Mouse (Mus musculus): ENCODE data around the gene Samd5. TPM values are rescaled to one million over a fixed set of nuclear protein-coding genes. Genes with fewer than 3 reads are reported as not detected.

The Samd5 gene
- polyA plus RNA-seq, 1 experiment from 2014 or later: 8.9 TPM

DNA sequence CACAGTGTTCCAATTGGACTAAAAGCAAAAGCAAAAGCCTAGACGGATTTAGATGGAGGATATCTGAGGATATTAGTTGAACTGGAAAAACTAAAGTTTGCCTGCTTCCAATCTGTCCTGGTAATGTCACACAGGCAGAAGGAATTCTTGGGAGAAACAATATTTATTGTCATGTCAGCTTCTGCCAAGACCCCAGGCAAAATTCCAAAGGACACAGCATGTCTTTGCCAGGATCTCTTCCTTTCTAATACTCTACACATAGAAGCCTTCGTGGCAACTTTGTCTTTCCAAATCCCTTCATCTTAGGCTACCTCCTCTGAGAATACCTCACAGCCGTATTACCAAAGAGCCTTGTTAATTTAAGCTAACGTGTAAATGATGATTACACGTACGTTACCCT lies 4.7 kb downstream of the Samd5 start:
- Histone ChIP-seq H3K4me2 (ENCODE audit: low read depth, low read length) (no peak overlapping the region), H3K4me1 (replicated peaks; ENCODE audit: control insufficient read depth, insufficient read depth, low read length) (peaks cover 2% of the 10 kb centered on the region; the same call in 1 of the 2 replicates), H3K9ac (ENCODE audit: low read length) (no peak overlapping the region), H3K9me3 (ENCODE audit: control insufficient read depth, low read length) (no peaks in the 10 kb centered on the region), H3K4me3 (ENCODE audit: low read length) (no peak overlapping the region), H3K27ac (ENCODE audit: low read length) (no peak overlapping the region), H3K36me3 (ENCODE audit: control insufficient read depth, insufficient read depth, low read length) (no peaks in the 10 kb centered on the region), H3K27me3 (ENCODE audit: control insufficient read depth, insufficient read depth, low read depth, low read length) (no peaks in the 10 kb centered on the region)
- no peak for ATAC-seq (ENCODE audit: low read depth)
- 66% methylated on average over 6 of the region's 6 CpGs for WGBS

DNA sequence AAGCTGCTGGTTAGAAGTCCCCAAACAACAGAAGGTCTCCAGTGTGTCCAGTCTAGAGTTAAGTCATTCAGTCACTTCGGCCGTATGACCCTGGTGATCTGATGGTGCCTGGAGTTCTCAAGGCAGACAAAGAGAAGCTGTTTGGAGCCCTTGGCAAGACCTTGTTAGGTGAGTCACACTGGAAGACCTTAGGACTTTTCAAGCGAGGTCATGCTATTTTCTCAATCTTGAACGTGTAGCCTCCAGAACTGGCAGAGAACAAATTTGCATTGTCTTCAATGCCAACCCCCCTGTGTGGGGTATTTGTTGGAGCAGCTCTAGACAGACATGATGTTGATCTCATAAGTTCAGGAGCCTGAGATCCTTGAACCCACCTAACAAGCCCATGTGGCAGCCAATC lies 6.2 kb downstream of the Samd5 start:
- Histone ChIP-seq H3K4me2 (ENCODE audit: low read depth, low read length) (no peak overlapping the region), H3K9ac (ENCODE audit: low read length) (no peak overlapping the region), H3K27ac (ENCODE audit: low read length) (no peak overlapping the region), H3K36me3 (ENCODE audit: control insufficient read depth, insufficient read depth, low read length) (no peaks in the 10 kb centered on the region), H3K4me3 (ENCODE audit: low read length) (no peak overlapping the region), H3K9me3 (ENCODE audit: control insufficient read depth, low read length) (no peaks in the 10 kb centered on the region), H3K4me1 (replicated peaks; ENCODE audit: control insufficient read depth, insufficient read depth, low read length) (peaks cover 2% of the 10 kb centered on the region; the same call in 1 of the 2 replicates), H3K27me3 (ENCODE audit: control insufficient read depth, insufficient read depth, low read depth, low read length) (no peaks in the 10 kb centered on the region)
- no peak for ATAC-seq (ENCODE audit: low read depth)
- 69% methylated on average over 4 of the region's 4 CpGs for WGBS

GRCm38 (mm10) chr10:9652946-9653345 lies 22.1 kb downstream of the Samd5 start:
- Histone ChIP-seq H3K27me3 (ENCODE audit: control insufficient read depth, insufficient read depth, low read depth, low read length) (no peaks in the 10 kb centered on the region), H3K4me1 (replicated peaks; ENCODE audit: control insufficient read depth, insufficient read depth, low read length) (peaks cover 4% of the 10 kb centered on the region; the same call in 1 of the 2 replicates), H3K27ac (ENCODE audit: low read length) (no peak overlapping the region), H3K9ac (ENCODE audit: low read length) (no peak overlapping the region), H3K4me3 (ENCODE audit: low read length) (no peak overlapping the region), H3K36me3 (ENCODE audit: control insufficient read depth, insufficient read depth, low read length) (no peaks in the 10 kb centered on the region), H3K9me3 (ENCODE audit: control insufficient read depth, low read length) (no peaks in the 10 kb centered on the region), H3K4me2 (ENCODE audit: low read depth, low read length) (no peak overlapping the region)
- no peak for ATAC-seq (ENCODE audit: low read depth)
- WGBS: 87% methylated on average over 5 of the region's 5 CpGs

DNA sequence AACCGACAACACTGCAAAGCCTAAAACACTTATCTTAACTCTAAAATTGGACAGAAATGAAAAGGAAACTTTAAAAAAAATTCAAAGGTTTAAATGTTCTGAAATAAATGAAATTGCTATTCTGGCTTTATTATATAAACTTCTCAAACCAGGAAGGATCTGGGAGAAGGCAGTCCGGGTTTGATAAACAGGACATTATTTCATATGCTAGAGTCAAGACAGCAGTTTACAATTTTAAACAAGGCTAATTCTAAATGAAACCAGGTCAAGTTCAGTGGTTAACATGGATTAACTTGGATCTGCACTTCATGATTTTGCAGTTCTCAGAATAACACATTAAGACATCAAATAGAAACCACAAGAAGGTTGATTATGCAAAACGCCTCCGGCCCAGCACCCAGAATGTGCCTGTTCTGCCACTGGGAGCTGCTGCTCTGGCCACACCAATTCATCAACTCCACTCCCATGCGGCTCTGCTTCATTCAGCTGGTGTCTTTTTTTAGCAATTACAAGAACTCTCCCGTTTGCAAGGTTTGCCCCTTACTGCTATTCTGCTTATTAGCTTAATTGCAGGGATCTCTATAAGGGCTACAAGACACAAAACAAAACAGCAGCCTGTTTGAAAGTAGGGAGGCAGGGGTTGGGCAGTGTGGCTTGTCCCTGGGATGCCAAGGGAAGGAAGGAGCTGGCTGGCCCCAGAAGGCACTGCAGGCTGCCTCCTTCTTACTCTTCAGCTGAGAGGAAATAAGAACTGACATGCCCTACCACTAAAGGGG lies 24.8 kb downstream of the Samd5 start:
- WGBS: 43% methylated on average over 6 of the region's 6 CpGs
- H3K4me3 ChIP-seq (ENCODE audit: low read length): no peak overlapping the region
- no peak overlapping the region for H3K9ac ChIP-seq (ENCODE audit: low read length)
- peaks cover 8% of the 10 kb centered on the region for H3K4me1 ChIP-seq (replicated peaks; ENCODE audit: control insufficient read depth, insufficient read depth, low read length)
- no peaks in the 10 kb centered on the region for H3K9me3 ChIP-seq (ENCODE audit: control insufficient read depth, low read length)
- no peak overlapping the region for H3K4me2 ChIP-seq (ENCODE audit: low read depth, low read length)
- H3K27me3 ChIP-seq (ENCODE audit: control insufficient read depth, insufficient read depth, low read depth, low read length): no peaks in the 10 kb centered on the region
- no peaks in the 10 kb centered on the region for H3K36me3 ChIP-seq (ENCODE audit: control insufficient read depth, insufficient read depth, low read length)
- ATAC-seq (ENCODE audit: low read depth): no peak
- peak overlapping the region; percentile 46; the same call in 1 of the 2 replicates for H3K27ac ChIP-seq (ENCODE audit: low read length)

- H3K27ac ChIP-seq (ENCODE audit: low read length): 0 out of 2 replicates have a peak overlapping the region, but pooled peaks have one; percentile 47
Measured at GRCm38 (mm10) chr10:9648464-9648863, 26.5 kb downstream of the Samd5 start.

GRCm38 (mm10) chr10:9647741-9648140 lies 27.3 kb downstream of the Samd5 start:
- no peak for ATAC-seq (ENCODE audit: low read depth)
- H3K27me3 ChIP-seq (ENCODE audit: control insufficient read depth, insufficient read depth, low read depth, low read length): no peaks in the 10 kb centered on the region
- WGBS: 67% methylated on average over 6 of the region's 6 CpGs

More at GRCm38 (mm10) chr10:9648464-9648863, 26.5 kb downstream of the Samd5 start:
- no peak overlapping the region for H3K4me3 ChIP-seq (ENCODE audit: low read length)
- ATAC-seq (ENCODE audit: low read depth): peak; percentile 77; the same call in 1 of the 2 replicates
- no peaks in the 10 kb centered on the region for H3K27me3 ChIP-seq (ENCODE audit: control insufficient read depth, insufficient read depth, low read depth, low read length)
- no peaks in the 10 kb centered on the region for H3K36me3 ChIP-seq (ENCODE audit: control insufficient read depth, insufficient read depth, low read length)
- WGBS: 31% methylated on average over 2 of the region's 2 CpGs
- no peaks in the 10 kb centered on the region for H3K9me3 ChIP-seq (ENCODE audit: control insufficient read depth, low read length)
- peaks cover 8% of the 10 kb centered on the region for H3K4me1 ChIP-seq (replicated peaks; ENCODE audit: control insufficient read depth, insufficient read depth, low read length)
- H3K4me2 ChIP-seq (ENCODE audit: low read depth, low read length): no peak overlapping the region
- H3K9ac ChIP-seq (ENCODE audit: low read length): no peak overlapping the region

GRCm38 (mm10) chr10:9646391-9646790 lies 28.6 kb downstream of the Samd5 start:
- Histone ChIP-seq H3K4me3 (ENCODE audit: low read length) (no peak overlapping the region), H3K9ac (ENCODE audit: low read length) (no peak overlapping the region), H3K4me1 (replicated peaks; ENCODE audit: control insufficient read depth, insufficient read depth, low read length) (peaks cover 8% of the 10 kb centered on the region), H3K36me3 (ENCODE audit: control insufficient read depth, insufficient read depth, low read length) (no peaks in the 10 kb centered on the region), H3K9me3 (ENCODE audit: control insufficient read depth, low read length) (no peaks in the 10 kb centered on the region), H3K27me3 (ENCODE audit: control insufficient read depth, insufficient read depth, low read depth, low read length) (no peaks in the 10 kb centered on the region), H3K4me2 (ENCODE audit: low read depth, low read length) (no peak overlapping the region), H3K27ac (ENCODE audit: low read length) (no peak overlapping the region)
- 76% methylated on average over 3 of the region's 3 CpGs for WGBS
- no peak for ATAC-seq (ENCODE audit: low read depth)

More at GRCm38 (mm10) chr10:9647741-9648140, 27.3 kb downstream of the Samd5 start:
- no peak overlapping the region for H3K4me2 ChIP-seq (ENCODE audit: low read depth, low read length)
- no peak overlapping the region for H3K4me3 ChIP-seq (ENCODE audit: low read length)
- no peaks in the 10 kb centered on the region for H3K36me3 ChIP-seq (ENCODE audit: control insufficient read depth, insufficient read depth, low read length)
- H3K9me3 ChIP-seq (ENCODE audit: control insufficient read depth, low read length): no peaks in the 10 kb centered on the region
- peaks cover 8% of the 10 kb centered on the region for H3K4me1 ChIP-seq (replicated peaks; ENCODE audit: control insufficient read depth, insufficient read depth, low read length)
- no peak overlapping the region for H3K9ac ChIP-seq (ENCODE audit: low read length)
- H3K27ac ChIP-seq (ENCODE audit: low read length): no peak overlapping the region

GRCm38 (mm10) chr10:9643531-9643930 lies 31.5 kb downstream of the Samd5 start:
- Histone ChIP-seq H3K4me3 (ENCODE audit: low read length) (no peak overlapping the region), H3K36me3 (ENCODE audit: control insufficient read depth, insufficient read depth, low read length) (no peaks in the 10 kb centered on the region), H3K4me1 (replicated peaks; ENCODE audit: control insufficient read depth, insufficient read depth, low read length) (peaks cover 16% of the 10 kb centered on the region), H3K27me3 (ENCODE audit: control insufficient read depth, insufficient read depth, low read depth, low read length) (no peaks in the 10 kb centered on the region), H3K9ac (ENCODE audit: low read length) (no peak overlapping the region), H3K4me2 (ENCODE audit: low read depth, low read length) (no peak overlapping the region), H3K27ac (ENCODE audit: low read length) (no peak overlapping the region), H3K9me3 (ENCODE audit: control insufficient read depth, low read length) (no peaks in the 10 kb centered on the region)
- no peak for ATAC-seq (ENCODE audit: low read depth)
- WGBS: 74% methylated on average over 6 of the region's 6 CpGs

DNA sequence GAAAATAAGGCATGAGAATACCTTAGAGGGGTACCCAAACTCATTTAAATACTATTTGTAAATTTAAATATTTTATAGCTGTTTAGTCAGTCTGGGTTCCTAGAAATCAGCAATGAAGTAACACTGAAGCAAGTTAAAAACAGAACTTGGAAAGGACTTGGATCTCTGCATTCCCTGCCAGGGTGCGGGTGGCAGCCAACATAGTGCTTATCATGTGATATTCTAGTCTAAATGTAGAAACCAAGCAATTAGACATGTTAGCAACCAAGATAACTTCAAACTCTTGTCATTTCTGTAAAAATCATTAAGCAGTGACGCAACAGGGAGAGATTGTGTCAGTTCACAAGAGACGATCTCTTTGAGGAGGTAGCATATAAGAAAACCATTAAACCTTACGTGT lies 32.9 kb downstream of the Samd5 start:
- no peaks in the 10 kb centered on the region for H3K36me3 ChIP-seq (ENCODE audit: control insufficient read depth, insufficient read depth, low read length)
- no peak overlapping the region for H3K9ac ChIP-seq (ENCODE audit: low read length)
- no peaks in the 10 kb centered on the region for H3K9me3 ChIP-seq (ENCODE audit: control insufficient read depth, low read length)
- no peaks in the 10 kb centered on the region for H3K27me3 ChIP-seq (ENCODE audit: control insufficient read depth, insufficient read depth, low read depth, low read length)
- peaks cover 12% of the 10 kb centered on the region for H3K4me1 ChIP-seq (replicated peaks; ENCODE audit: control insufficient read depth, insufficient read depth, low read length)
- H3K27ac ChIP-seq (ENCODE audit: low read length): no peak overlapping the region
- no peak overlapping the region for H3K4me2 ChIP-seq (ENCODE audit: low read depth, low read length)
- H3K4me3 ChIP-seq (ENCODE audit: low read length): no peak overlapping the region
- 73% methylated on average over 4 of the region's 4 CpGs for WGBS
- no peak for ATAC-seq (ENCODE audit: low read depth)

Data from lung, embryonic 16.5 days (tissue).